Mouse (Mus musculus): ENCODE measurements around the gene Prss16. TPM values are rescaled to one million over a fixed set of nuclear protein-coding genes. Genes with fewer than 3 reads are reported as not detected.

The Prss16 gene
- polyA plus RNA-seq (2015; fragmentation: Nextera tagmentation; extraction: Ambion mirVana): 645 and 679 TPM in 2 replicates

DNA sequence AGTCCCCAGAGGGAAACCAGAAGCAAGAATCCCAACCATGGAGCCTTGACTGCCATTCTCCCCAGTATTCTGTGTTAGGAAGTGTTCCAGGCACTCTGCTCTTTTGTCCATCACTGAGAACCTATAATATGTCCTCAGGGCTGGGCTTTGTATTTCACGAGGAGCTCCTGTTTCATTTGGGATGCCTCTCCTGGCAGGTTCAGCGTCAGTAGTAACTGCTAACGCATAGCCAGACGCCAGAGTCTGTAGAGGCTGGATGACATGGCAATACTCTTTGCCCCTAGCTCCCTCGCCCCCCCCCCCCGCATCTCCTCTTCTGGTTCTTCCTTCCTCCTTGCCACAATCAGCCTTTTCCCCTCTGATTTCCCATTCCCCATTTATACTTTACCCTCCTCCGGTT is at the start of gene Prss16:
TSS of gene Prss16 (minus strand) at position 101 of the 400 bp plus-strand sequence.
- DNase-seq (ENCODE audit: low spot score): no peak

DNA sequence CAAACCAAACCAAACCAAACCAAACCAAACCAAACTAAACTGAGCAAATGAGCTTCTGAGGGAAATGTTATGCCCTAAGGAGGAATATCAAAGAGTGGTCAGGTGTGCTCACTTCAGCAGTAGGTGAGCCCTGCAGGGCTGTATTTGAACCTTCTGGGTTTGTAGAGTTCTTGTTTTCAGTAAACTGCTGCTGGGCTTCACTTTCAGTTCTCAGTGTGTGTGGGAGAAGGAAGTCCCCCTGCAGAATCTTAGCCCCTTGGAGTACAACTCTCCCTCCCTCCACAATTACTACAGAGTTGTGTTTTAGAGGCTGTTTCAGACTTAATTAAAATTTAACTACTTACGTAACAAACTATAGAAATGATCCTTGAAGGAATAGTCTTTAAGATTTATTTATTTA is 44.2 kb upstream of the Prss16 start:
- DNase-seq (ENCODE audit: low spot score): no peak

DNA sequence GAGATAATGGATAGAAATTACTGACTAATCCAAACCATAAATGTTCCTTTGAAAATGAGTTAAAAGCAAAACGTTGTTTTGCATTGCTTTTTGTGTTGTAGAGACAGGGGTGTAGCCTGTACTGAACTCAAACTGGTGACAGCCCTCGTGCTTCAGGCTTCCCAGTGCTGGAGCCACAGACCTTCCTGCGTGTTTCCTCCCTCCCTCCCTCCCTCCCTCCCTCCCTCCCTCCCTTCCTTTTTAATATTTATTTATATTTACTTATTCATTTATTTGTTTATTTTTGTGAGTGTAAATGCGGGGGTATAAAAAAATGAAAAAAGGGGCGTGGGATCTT is 41.9 kb upstream of the Prss16 start:
- DNase-seq (ENCODE audit: low spot score): no peak

DNA sequence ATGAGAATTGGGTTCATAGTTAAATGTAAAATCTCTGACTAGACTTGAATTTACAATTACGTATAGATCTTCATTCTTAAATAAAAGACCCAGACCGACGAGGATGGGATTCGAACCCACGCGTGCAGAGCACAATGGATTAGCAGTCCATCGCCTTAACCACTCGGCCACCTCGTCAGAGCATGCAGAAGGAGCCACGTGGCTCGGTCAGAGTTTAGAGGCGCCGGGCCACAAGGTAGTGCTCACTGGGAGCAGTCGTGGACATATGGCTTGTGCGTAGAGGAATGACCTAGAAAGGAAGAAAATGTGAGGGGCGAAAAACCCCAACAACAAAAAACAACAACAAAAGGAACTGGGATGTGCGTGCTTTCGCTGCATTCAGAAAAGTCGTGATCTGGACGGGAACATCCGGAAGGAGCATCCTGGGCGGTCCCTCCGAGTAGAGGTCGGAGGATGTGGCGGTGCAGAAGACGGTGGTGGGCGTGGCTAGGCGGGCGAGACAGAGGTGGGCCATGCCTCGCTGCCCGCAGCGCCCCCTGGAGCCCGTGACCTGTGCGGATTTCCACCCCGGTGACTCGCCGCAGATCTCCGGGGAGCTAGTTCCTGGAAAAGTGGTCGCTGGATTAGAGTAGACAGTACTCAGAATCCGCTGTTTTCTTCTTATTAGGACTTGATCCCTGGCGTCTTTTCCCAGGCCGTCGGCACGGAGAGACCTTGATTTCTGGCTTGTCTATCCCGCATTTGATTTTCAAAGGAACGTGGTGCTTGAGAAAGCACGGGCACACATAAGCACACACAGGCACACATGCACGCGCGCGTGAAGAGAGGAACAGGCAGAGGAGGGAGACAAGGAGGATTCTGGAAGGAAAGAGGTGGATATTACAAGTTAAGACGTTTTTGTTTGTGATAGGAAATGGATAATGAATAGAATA is 41.3 kb upstream of the Prss16 start:
- peak; percentile 92 for DNase-seq (ENCODE audit: low spot score)

DNA sequence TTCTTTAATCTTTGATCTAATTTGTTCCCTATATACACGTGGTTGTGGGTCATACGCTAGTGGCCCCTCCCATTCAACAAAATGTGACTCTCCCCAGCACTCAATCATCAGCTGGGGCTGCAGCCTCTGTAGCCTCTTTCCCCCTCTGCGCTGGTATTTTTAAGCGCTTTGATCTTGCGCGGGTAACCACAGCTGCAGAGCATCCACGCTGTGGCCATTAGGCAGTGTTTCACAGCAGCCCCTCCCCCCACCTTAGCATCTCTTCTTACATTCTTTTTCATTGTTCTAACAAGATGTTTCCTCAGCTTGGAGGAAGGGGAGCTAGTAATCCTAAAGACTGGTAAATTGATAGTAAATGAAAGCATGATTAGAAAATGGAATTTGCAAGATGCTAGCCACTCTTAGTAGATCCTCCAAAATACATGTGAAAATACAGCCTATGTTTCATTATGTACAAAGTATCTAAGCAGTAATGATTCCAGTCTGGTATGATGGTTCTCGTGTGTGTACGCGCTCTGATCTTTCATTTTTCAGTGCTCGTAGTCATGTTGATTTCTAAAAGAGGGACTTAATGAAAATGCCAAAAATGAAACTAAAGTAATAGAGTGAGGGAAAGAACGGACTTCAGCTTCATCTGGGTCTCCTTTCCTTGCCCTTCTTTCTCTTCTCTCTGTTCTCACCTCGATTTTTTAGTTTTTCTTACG is 40.3 kb upstream of the Prss16 start:
- DNase-seq (ENCODE audit: low spot score): peak; percentile 76

DNA sequence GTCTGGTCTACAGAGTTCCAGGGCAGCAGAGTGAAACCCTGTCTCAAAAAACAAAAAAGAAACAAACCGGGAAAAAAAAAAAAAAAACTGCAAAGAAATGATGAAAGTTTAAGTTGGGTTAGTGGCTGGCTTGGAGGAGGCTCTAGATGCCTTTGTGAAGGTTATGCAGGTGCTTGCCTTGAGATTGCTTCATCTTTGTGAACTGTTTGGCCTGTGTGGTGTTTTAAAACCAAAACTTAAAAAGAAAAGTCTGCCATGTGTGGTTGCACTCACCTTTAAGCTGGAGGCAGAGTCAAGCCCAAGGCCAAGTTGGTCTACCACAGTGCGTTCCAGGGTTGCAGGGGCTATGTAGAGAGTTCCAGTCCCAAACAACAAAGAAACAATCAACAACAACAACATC is 39.5 kb upstream of the Prss16 start:
- DNase-seq (ENCODE audit: low spot score): peak; percentile 50

DNA sequence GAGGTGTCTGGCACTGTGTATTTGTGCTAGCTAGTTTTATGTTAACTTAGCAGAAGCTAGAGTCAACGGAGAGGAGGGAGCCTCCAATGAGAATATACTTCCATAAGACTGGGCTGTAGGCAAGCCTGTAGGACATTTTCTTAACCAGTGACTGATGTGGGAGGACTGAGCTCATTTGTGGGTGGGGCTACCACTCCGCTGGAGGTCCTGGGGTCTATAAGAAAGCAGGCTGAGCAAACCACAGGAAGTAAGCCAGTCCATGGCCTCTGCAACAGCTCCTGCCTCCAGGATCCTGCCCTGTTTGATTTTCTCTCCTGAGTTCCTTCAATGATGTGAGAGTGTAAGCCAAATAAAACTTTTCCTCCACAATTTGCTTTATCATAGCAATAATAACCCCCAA is 35.8 kb upstream of the Prss16 start:
- peak; percentile 14 for DNase-seq (ENCODE audit: low spot score)

DNA sequence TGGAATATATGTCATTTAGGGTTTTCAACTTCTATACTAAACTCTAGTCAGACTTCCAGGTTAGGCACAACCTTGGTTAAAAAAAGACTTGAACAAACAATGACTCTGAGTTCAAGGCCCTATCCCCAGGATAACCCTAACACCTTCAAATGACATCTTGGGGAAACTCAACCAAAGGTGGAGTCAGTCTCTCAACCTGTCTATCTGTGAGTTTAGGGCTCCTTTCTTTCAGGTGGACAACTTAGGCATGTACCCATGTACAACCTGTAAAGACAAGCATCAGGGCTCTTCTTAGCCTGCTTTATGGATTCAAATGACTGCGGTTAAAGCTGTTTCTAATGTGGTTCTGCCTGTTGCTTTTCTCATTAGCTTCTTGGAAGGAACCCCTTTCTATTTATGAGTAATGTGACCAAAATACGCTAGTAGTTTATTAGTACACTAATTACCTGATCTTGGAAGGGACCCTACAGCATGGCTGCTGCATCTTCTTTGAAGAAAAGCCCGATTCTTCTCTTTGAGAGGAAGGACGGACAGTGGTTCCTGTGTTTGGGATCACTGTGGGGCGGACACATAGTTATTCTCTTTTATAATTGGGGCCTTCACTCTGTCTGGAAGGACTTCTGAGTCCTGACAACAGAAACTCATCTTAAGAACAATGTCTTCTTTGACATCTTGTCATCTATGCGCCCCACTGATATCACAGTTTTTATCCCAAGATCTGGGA is 35.1 kb upstream of the Prss16 start:
- DNase-seq (ENCODE audit: low spot score): peak; percentile 1

DNA sequence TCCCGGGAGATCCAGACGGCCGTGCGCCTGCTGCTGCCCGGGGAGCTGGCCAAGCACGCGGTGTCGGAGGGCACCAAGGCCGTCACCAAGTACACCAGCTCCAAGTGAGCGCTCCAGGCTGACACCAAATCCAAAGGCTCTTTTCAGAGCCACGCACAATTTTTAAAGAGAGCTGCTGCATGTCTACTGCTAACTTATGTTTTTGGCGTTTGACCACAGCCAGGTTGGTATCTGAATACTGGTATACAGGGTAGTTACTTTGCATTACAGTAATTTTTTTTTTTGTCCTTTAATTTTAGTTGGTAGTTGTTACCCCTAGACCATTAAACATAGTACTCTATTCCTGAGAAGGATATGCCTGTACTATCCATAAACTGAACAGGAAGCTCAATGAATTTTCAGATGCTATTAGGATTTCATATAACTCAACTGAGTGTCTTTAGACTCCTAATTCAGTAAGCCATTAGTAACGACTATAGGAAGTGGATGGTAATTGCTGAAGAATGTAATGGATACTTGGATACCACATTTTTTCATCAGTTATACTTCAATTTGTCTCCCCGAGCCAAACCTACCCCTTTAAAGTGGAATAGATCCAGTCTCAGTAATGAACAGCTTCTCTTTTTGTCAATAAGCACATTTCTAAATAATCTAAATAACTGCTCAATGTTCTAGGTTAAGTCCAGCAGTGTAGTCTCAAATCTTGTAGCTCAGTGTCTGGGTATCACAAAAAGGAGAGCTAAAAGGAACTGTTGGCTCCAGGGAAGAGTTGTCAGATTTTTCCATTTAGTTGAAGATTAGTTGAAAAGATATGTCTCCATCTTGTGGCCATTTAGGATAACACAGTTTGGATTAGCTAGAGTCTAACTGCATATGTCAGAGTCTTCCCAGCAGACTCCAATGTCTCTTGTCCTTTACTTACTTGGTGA is 34.2 kb upstream of the Prss16 start:
- DNase-seq (ENCODE audit: low spot score): peak; percentile 72

DNA sequence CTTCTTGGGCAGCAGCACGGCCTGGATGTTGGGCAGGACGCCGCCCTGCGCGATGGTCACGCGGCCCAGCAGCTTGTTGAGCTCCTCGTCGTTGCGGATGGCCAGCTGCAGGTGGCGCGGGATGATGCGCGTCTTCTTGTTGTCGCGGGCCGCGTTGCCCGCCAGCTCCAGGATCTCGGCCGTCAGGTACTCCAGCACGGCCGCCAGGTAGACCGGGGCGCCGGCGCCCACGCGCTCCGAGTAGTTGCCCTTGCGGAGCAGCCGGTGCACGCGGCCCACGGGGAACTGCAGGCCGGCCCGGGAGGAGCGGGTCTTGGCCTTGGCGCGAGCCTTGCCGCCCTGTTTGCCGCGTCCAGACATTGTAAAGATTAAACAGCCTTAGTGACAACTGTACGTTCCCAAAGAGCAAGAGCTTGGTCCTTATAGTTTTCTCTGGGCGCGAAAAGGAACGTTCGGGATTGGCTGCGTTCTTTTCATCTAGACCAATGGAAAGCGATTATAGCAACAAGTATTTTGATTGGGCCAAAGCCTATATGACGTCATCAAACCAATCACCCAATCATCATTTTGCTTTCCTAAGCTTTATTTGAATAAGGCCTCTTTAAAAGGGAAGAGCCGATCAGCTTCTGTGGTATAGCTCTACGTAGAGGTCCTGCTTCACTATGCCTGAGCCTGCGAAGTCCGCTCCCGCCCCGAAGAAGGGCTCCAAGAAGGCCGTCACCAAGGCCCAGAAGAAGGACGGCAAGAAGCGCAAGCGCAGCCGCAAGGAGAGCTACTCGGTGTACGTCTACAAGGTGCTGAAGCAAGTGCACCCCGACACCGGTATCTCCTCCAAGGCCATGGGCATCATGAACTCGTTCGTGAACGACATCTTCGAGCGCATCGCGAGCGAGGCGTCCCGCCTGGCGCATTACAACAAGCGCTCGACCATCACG is 33.3 kb upstream of the Prss16 start, which contains the start of the genes Hist1h2ag and Hist1h2bj:
TSS of gene Hist1h2ag (minus strand) at position 377 of the 935 bp plus-strand sequence.
TSS of gene Hist1h2bj (plus strand) at position 647 of the 935 bp plus-strand sequence.
- DNase-seq (ENCODE audit: low spot score): peak; percentile 98

DNA sequence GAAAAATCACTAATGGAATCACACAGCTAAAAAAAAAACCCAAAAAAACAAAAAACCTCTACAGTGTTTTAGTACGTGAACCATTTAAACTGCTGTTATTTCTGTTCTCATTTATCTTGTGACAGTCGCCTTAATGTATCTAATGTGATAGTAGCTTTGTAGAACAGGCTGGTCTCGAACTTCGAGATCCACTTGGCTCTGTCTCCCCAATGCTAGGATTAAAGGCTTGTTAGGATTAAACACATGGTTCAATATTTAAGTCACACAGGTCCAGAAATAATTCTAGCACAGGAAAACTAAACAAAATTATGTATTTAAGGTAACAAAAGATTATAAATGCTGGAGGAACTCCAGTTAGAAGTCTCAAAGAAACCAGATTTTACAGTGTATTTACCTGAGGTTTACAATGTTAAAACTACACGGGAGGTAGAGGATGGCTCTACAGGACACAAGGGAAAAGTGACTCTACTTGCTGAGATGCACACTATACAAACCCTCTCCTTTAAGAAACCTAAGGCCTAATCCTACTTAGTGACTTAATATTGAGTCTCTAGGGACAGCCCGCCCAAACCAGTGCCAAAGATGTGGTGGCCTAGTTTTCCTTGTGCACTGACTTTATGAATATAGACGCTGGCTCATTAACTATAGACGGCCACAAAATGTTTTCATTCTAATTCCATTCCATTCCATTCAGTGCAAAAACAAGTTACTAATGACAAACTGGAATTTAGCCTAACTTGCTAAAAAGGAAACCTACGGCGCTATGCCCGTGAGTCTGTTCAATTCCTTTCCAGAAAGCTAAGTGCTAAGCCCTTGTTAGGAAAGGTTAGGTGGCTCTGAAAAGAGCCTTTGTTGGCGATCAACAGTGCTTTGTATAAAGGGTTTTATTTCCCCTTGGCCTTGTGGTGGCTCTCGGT is 32.4 kb upstream of the Prss16 start:
- DNase-seq (ENCODE audit: low spot score): peak; percentile 40

DNA sequence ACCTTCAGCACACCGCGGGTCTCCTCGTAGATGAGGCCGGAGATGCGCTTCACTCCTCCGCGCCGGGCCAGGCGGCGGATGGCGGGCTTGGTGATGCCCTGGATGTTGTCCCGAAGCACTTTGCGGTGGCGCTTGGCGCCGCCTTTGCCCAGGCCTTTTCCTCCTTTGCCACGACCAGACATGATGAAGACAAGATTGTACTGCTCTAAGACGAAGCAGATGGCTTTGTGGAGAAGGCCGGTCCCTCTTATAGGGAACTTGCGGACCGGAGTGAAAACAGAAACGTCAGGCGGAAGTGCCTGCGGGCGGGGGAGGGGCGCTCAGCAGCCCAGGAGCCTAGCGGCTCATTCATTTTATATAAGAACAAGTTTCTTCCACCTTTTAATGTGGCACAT is 31.6 kb upstream of the Prss16 start, which contains the start of gene Hist1h4i:
TSS of gene Hist1h4i (minus strand) at position 221 of the 395 bp plus-strand sequence.
- DNase-seq (ENCODE audit: low spot score): peak; percentile 96

DNA sequence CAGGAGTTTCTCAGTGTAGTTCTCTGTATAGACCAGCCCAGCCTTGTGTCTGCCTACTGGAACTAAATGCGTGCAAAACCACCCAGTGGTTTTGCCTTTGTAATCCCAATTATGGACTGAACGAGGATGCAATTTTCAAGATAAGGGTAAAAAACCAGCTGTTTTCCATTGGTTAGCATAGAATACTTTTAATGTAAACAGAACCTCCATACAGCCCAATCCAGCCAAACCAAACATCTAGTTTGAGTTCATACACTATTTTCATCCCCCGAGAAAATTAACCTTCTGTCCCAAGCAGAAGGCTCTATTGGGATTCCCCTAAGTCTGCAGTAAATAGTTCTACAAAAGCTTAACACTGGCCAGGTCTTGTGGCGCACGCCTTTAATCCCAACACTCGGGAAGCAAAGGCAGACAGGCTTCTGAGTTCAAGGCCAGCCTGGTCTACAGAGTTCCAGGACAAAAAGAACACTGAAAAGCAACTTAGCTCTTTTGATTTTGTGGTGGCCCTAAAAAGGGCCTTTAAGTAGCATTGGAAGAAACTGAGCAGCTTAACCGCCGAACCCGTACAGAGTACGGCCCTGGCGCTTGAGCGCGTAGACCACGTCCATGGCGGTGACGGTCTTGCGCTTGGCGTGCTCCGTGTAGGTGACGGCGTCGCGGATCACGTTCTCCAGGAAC is 31.1 kb upstream of the Prss16 start:
- DNase-seq (ENCODE audit: low spot score): peak; percentile 69

DNA sequence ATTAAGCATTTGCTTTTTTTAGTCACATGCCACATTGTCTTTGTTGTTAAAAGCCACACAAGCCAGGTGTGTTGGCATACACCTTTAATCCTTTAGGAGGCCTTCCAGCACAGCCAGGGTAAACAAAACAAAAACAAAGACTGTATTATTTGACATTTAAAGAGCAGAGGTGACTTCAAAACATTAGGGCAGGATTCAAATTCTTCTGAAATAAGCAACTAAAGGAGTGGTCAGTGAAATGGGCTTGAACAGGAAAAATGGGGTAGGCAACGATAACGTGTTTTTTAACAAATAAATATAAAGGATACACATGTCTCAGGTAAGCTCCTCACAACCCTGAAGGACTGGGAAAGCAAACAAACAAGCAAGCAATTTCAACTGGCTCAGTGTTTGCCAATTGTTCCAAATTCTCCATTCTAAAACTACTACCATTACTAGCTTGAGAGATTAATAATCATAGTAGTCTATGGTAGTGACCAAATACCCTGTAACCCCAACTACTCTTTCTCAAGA is 30.5 kb upstream of the Prss16 start:
- DNase-seq (ENCODE audit: low spot score): peak; percentile 2

DNA sequence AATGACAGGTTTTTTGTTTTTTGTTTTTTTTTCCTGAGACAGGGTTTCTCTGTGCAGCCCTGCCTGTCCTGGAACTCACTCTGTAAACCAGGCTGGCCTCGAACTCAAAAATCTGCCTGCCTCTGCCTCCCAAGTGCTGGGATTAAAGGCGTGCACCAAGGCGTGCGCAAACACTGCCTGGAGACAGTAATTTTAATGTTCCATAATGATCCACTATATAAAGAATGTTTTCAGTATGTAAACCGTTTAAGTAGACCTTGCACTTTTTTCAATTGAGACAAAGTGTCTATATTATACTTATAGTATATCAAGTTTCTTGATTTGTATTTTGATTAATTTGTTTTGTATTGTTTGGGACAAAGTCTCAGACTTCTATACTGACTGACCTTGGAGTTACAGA is 29.8 kb upstream of the Prss16 start:
- DNase-seq (ENCODE audit: low spot score): no peak

DNA sequence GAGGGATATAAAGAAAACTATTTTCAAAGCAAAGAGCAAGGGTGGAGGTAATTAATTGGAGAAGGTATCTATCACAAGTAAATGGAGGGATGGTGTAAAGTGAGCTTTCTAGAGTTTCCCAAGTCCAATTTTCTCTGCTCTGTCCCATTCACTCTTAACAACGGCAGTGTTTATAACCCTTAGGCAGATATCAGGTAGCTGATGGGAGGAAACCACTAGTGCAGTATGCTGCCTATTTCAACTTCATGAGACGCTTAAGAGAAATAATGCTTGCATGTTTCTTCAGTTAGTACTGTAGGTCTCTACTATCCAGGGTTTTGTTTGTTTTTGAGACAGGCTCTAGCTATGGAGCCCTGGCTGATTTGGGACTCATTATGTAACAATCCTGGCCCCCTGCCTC is 27.9 kb upstream of the Prss16 start:
- no peak for DNase-seq (ENCODE audit: low spot score)

DNA sequence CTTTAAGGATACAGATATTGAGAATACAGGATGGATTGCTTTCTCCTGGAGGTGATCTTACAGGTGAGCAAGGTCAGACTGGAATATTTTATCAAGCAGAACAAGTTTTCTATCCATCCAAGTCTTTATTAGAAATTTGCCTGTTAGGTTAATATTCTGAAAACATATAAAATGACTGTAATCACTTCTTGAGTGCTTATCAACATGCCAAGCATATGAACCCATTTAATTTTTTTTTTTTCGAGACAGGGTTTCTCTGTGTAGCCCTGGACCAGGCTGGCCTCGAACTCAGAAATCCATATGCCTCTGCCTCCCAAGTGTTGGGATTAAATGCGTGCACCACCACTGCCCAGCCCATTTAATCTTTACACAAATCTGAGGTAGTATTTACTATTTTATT is 27.4 kb upstream of the Prss16 start:
- DNase-seq (ENCODE audit: low spot score): no peak
